Mouse (Mus musculus): ENCODE measurements at regions not wholly inside any gene's neighbourhood (a gene's known extent, or its start where the extent isn't known, plus 50 kb on each side); places are given as distances from the start of the nearest gene placed in this dataset.

GRCm38 (mm10) chr3:136456471-136457117, 130.7 kb upstream of the Bank1 start:
- TF ChIP-seq POLR2A (IDR thresholded peaks at IDR 0.05; ENCODE audit: insufficient read length, low read depth): no peak
- TF ChIP-seq MAX (IDR thresholded peaks at IDR 0.05; ENCODE audit: low read depth): no peak
- TF ChIP-seq TCF12 (IDR thresholded peaks at IDR 0.05; ENCODE audit: insufficient read depth, poor library complexity, severe bottlenecking): no peak
- no peak for TF ChIP-seq POLR2AphosphoS2 (IDR thresholded peaks at IDR 0.05; ENCODE audit: insufficient read length, low read depth)
- TF ChIP-seq E2F4 (IDR thresholded peaks at IDR 0.05; ENCODE audit: insufficient read depth): no peak
- no peak for TF ChIP-seq MYOG (IDR thresholded peaks at IDR 0.05; ENCODE audit: control insufficient read depth in 1 of 3, insufficient read depth in 1 of 3, insufficient read length in 2 of 3, low read depth in 2 of 3)
- no peak for TF ChIP-seq REST (IDR thresholded peaks at IDR 0.05; ENCODE audit: insufficient read depth, insufficient read length)
- TF ChIP-seq SRF (IDR thresholded peaks at IDR 0.05; ENCODE audit: control insufficient read depth, insufficient read length, low read depth): no peak
